Mouse (Mus musculus) ES-Bruce4 (cell line): ENCODE measurements at regions not wholly inside any gene's neighbourhood (a gene's known extent, or its start where the extent isn't known, plus 50 kb on each side); places are given as distances from the start of the nearest gene placed in this dataset.

Experiments used
- CTCF ChIP-seq: IDR thresholded peaks from one replicate; pipeline ENCODE4 v1.8.1; 2011; ENCODE audit warnings: low read depth, low read length
- POLR2A ChIP-seq: IDR thresholded peaks from one replicate; pipeline ENCODE4 v1.8.1; 2011; ENCODE audit warnings: low read length; ENCODE audit not compliant: insufficient read depth

GRCm38 (mm10) chr3:131770486-131770885 lies 205.9 kb downstream of the Papss1 start:
- no peak for TF ChIP-seq CTCF
- no peak for TF ChIP-seq POLR2A
